ENCODE assay signal across 8 mouse cellular contexts in genomic region chr3:95314486-95315093, GRCm38 (mm10). TPM values are rescaled to one million over a fixed set of nuclear protein-coding genes. Genes with fewer than 3 reads are reported as not detected.
DNase-seq lines count a peak whose midpoint lies in the region; ATAC-seq and TF ChIP-seq lines count a peak whose summit lies in the region.

Cers2 (plus strand) TSS chr3:95314791.

- ATAC-seq in Patski, result peak; percentile 0
- no peak for ATAC-seq in forebrain, embryonic 12.5 days (ENCODE audit: low FRiP score)
- ATAC-seq in hematopoietic stem cell, adult 5-6 weeks (replicated peaks in 1 of 2; ENCODE audit: insufficient read depth in 1 of 2, low FRiP score in 2 of 2, low TSS enrichment in 1 of 2, low read depth in 1 of 2, poor library complexity in 2 of 2, severe bottlenecking in 2 of 2), result no peak
- no peak for ATAC-seq in liver, embryonic 12.5 days
- no peak; the same call in 1 of the 2 replicates for ATAC-seq in stomach, embryonic 16.5 days (ENCODE audit: insufficient read depth, low FRiP score)

- POLR2A ChIA-PET in Patski (lab: Charles Lee), result interaction anchor here (0.7 to 1.8 kb wide), 7 partner anchors 8 to 187 kb away, joined by 3 to 5 read pairs (median 3); no protein-coding TSS in a partner anchor

- in situ Hi-C loops in Patski (cut with MboI; ENCODE audit: low pct_unique_long_range_greater_than_20kb), result no loop called here

- WGBS in forebrain, embryonic 12.5 days, result 3% methylated on average over 25 of the region's 27 CpGs
- 2% methylated on average over 27 of the region's 27 CpGs for WGBS in liver, embryonic 12.5 days (ENCODE audit: insufficient replicate concordance)
- WGBS in stomach, embryonic 16.5 days, result 6% methylated on average over 27 of the region's 27 CpGs

- H3K27ac ChIP-seq in forebrain, embryonic 12.5 days, result peak within 1 kb of the TSS; percentile 96
- H3K27ac ChIP-seq in liver, embryonic 12.5 days, result peak within 1 kb of the TSS; percentile 94
- H3K27ac ChIP-seq in stomach, embryonic 16.5 days (ENCODE audit: low read length), result peak within 1 kb of the TSS; percentile 92

- peak within 1 kb of the TSS; percentile 96 for H3K9ac ChIP-seq in forebrain, embryonic 12.5 days
- H3K9ac ChIP-seq in liver, embryonic 12.5 days, result peak within 1 kb of the TSS; percentile 97
- H3K9ac ChIP-seq in stomach, embryonic 16.5 days (ENCODE audit: low read length), result peak within 1 kb of the TSS; percentile 98

- DNase-seq in layer of hippocampus, adult 18-20 months (ENCODE audit: low spot score in 2 of 2), result no peak
- DNase-seq in layer of hippocampus, adult 11-12 months (ENCODE audit: low spot score), result no peak
- DNase-seq in Patski (ENCODE audit: low read depth, low spot score), result no peak
- no peak for DNase-seq in cerebellum, postnatal 25 days

- no peaks in the 10 kb centered on the region for H3K9me3 ChIP-seq in forebrain, embryonic 12.5 days
- H3K9me3 ChIP-seq in liver, embryonic 12.5 days (replicated peaks), result no peaks in the 10 kb centered on the region
- no peaks in the 10 kb centered on the region for H3K9me3 ChIP-seq in stomach, embryonic 16.5 days (replicated peaks; ENCODE audit: control insufficient read depth, low read length)

- no peaks in the 10 kb centered on the region for H3K36me3 ChIP-seq in forebrain, embryonic 12.5 days (replicated peaks)
- peaks cover 18% of the 10 kb centered on the region for H3K36me3 ChIP-seq in liver, embryonic 12.5 days
- H3K36me3 ChIP-seq in stomach, embryonic 16.5 days (ENCODE audit: control insufficient read depth, insufficient read depth, low read length), result no peaks in the 10 kb centered on the region

- H3K4me1 ChIP-seq in forebrain, embryonic 12.5 days, result peaks cover 36% of the 10 kb centered on the region
- peaks cover 83% of the 10 kb centered on the region for H3K4me1 ChIP-seq in liver, embryonic 12.5 days
- H3K4me1 ChIP-seq in stomach, embryonic 16.5 days (ENCODE audit: control insufficient read depth, insufficient read depth, low read length), result peaks cover 27% of the 10 kb centered on the region

- H3K4me2 ChIP-seq in forebrain, embryonic 12.5 days, result peak within 1 kb of the TSS; percentile 76
- peak within 1 kb of the TSS; percentile 90 for H3K4me2 ChIP-seq in liver, embryonic 12.5 days
- H3K4me2 ChIP-seq in stomach, embryonic 16.5 days (ENCODE audit: low read depth, low read length), result peak within 1 kb of the TSS; percentile 85

- H3K4me3 ChIP-seq in forebrain, embryonic 12.5 days (replicated peaks), result peak within 1 kb of the TSS; percentile 91
- H3K4me3 ChIP-seq in liver, embryonic 12.5 days, result peak within 1 kb of the TSS; percentile 91
- H3K4me3 ChIP-seq in stomach, embryonic 16.5 days (replicated peaks; ENCODE audit: low read length), result peak within 1 kb of the TSS; percentile 81

- no peaks in the 10 kb centered on the region for H3K27me3 ChIP-seq in Patski
- no peaks in the 10 kb centered on the region for H3K27me3 ChIP-seq in forebrain, embryonic 12.5 days
- H3K27me3 ChIP-seq in liver, embryonic 12.5 days (replicated peaks), result no peaks in the 10 kb centered on the region
- no peaks in the 10 kb centered on the region for H3K27me3 ChIP-seq in stomach, embryonic 16.5 days (ENCODE audit: control insufficient read depth, insufficient read depth, low read length)

- CTCF ChIA-PET in Patski (lab: Charles Lee), result interaction anchor here (1.2 to 2.5 kb wide), 2 partner anchors 10 to 35 kb away, joined by 3 to 7 read pairs; no protein-coding TSS in a partner anchor

- no peak for TF ChIP-seq CTCF in Patski (IDR thresholded peaks at IDR 0.05)

RNA-seq across cellular contexts. Expression of gene Cers2, which starts in this region (rescaled TPM):
- total RNA-seq in layer of hippocampus, adult 18-20 months (2021), result 10 to 100 TPM; 54.2 to 54.5 TPM
- polyA plus RNA-seq in Patski (2021), result 366 TPM
- polyA plus RNA-seq in forebrain, embryonic 12.5 days (2016; fragmentation: Nextera tagmentation; extraction: Ambion mirVana), result 109 and 111 TPM in 2 replicates
- total RNA-seq in hematopoietic stem cell, adult 5-6 weeks (2017), result 103 and 119 TPM in 2 replicates
- 134 and 135 TPM in 2 replicates for polyA plus RNA-seq in liver, embryonic 12.5 days (2016; fragmentation: Nextera tagmentation; extraction: Ambion mirVana)
- polyA plus RNA-seq in stomach, embryonic 16.5 days (2015; fragmentation: Nextera tagmentation; extraction: Ambion mirVana), result 148 and 155 TPM in 2 replicates
